Mouse (Mus musculus): ENCODE results near the gene Dis3. TPM values are rescaled to one million over a fixed set of nuclear protein-coding genes. Genes with fewer than 3 reads are reported as not detected.
"Not testable (repeated sequence)": the region's sequence is repeated elsewhere in the genome, so short reads cannot be mapped to it uniquely, and the experiment has no call there.

Dis3 gene
- polyA plus RNA-seq, 1 experiment from 2014 or later = 20.3 TPM

GRCm38 (mm10) chr14:99046782-99047181 is 52.8 kb downstream of the Dis3 start:
- Histone ChIP-seq H3K27me3 (no peaks in the 10 kb centered on the region), H3K27ac (replicated peaks) (peak overlapping the region; percentile 6; the same call in 1 of the 2 replicates)
- peak; percentile 16 for ATAC-seq (ENCODE audit: low read depth)

GRCm38 (mm10) chr14:99046031-99046781 is 53.4 kb downstream of the Dis3 start, which contains the start of the genes Mzt1 and Bora:
TSS of gene Mzt1 (minus strand) at chr14:99046134.
TSS of gene Bora (plus strand) at chr14:99046222.
- no peaks in the 10 kb centered on the region for H3K27me3 ChIP-seq
- under 1% methylated on average over 72 of the region's 81 CpGs for WGBS

More at GRCm38 (mm10) chr14:99046782-99047181, 52.8 kb downstream of the Dis3 start:
- H3K9ac ChIP-seq = peak overlapping the region; percentile 94
- peak overlapping the region; percentile 97 for H3K4me3 ChIP-seq
- no peaks in the 10 kb centered on the region for H3K36me3 ChIP-seq
- H3K9me3 ChIP-seq = no peaks in the 10 kb centered on the region
- under 1% methylated on average over 15 of the region's 15 CpGs for WGBS
- peaks cover 29% of the 10 kb centered on the region for H3K4me1 ChIP-seq (replicated peaks)
- H3K4me2 ChIP-seq = peak overlapping the region; percentile 79

GRCm38 (mm10) chr14:99045378-99046030 is 54.1 kb downstream of the Dis3 start:
- Histone ChIP-seq H3K27me3 (no peaks in the 10 kb centered on the region), H3K4me3 (peak overlapping the region; percentile 97), H3K27ac (replicated peaks) (peak overlapping the region; percentile 89), H3K4me1 (replicated peaks) (peaks cover 36% of the 10 kb centered on the region), H3K9ac (peak overlapping the region; percentile 94), H3K4me2 (peak overlapping the region; percentile 79), H3K36me3 (no peaks in the 10 kb centered on the region), H3K9me3 (no peaks in the 10 kb centered on the region)
- under 1% methylated on average over 52 of the region's 70 CpGs for WGBS
- peak; percentile 52 for ATAC-seq (ENCODE audit: low read depth)

More at GRCm38 (mm10) chr14:99046031-99046781, 53.4 kb downstream of the Dis3 start, which contains the start of the genes Mzt1 and Bora:
- Histone ChIP-seq H3K27ac (replicated peaks) (peak within 1 kb of the TSS; percentile 89), H3K4me1 (replicated peaks) (peaks cover 34% of the 10 kb centered on the region), H3K9ac (peak within 1 kb of the TSS; percentile 94), H3K9me3 (no peaks in the 10 kb centered on the region), H3K36me3 (no peaks in the 10 kb centered on the region), H3K4me2 (peak within 1 kb of the TSS; percentile 79), H3K4me3 (peak within 1 kb of the TSS; percentile 97)
- peak; percentile 97 for ATAC-seq (ENCODE audit: low read depth)

GRCm38 (mm10) chr14:99044718-99045117 is 54.9 kb downstream of the Dis3 start:
- Histone ChIP-seq H3K4me1 (replicated peaks) (peaks cover 36% of the 10 kb centered on the region), H3K9me3 (no peaks in the 10 kb centered on the region), H3K4me2 (peak overlapping the region; percentile 79), H3K27ac (replicated peaks) (no peak overlapping the region), H3K9ac (peak overlapping the region; percentile 94), H3K36me3 (no peaks in the 10 kb centered on the region), H3K4me3 (peak overlapping the region; percentile 97), H3K27me3 (no peaks in the 10 kb centered on the region)
- 7% methylated on average over 5 of the region's 5 CpGs for WGBS
- ATAC-seq (ENCODE audit: low read depth) = no peak

- no peaks in the 10 kb centered on the region for H3K27me3 ChIP-seq
- ATAC-seq (ENCODE audit: low read depth) = no peak
- H3K4me2 ChIP-seq = peak overlapping the region; percentile 79
- WGBS = 19% methylated on average over 10 of the region's 10 CpGs
- no peak overlapping the region for H3K27ac ChIP-seq (replicated peaks)
- peak overlapping the region; percentile 58 for H3K9ac ChIP-seq
- peaks cover 4% of the 10 kb centered on the region for H3K36me3 ChIP-seq
- peak overlapping the region; percentile 97 for H3K4me3 ChIP-seq
- no peaks in the 10 kb centered on the region for H3K9me3 ChIP-seq
- H3K4me1 ChIP-seq (replicated peaks) = peaks cover 36% of the 10 kb centered on the region
Measured at GRCm38 (mm10) chr14:99044096-99044495, 55.5 kb downstream of the Dis3 start.

- no peaks in the 10 kb centered on the region for H3K27me3 ChIP-seq
- no peak for ATAC-seq (ENCODE audit: low read depth)
- no peaks in the 10 kb centered on the region for H3K9me3 ChIP-seq
- peak overlapping the region; percentile 58; the same call in 1 of the 2 replicates for H3K9ac ChIP-seq
- H3K4me3 ChIP-seq = peak overlapping the region; percentile 97; the same call in 1 of the 2 replicates
- peak overlapping the region; percentile 79 for H3K4me2 ChIP-seq
- 35% methylated on average over 1 of the region's 1 CpGs for WGBS
- peaks cover 36% of the 10 kb centered on the region for H3K4me1 ChIP-seq (replicated peaks)
- peaks cover 8% of the 10 kb centered on the region for H3K36me3 ChIP-seq
- no peak overlapping the region for H3K27ac ChIP-seq (replicated peaks)
Measured at GRCm38 (mm10) chr14:99043499-99043898, 56.1 kb downstream of the Dis3 start.

- no peaks in the 10 kb centered on the region for H3K9me3 ChIP-seq
- no peak overlapping the region for H3K4me2 ChIP-seq
- H3K9ac ChIP-seq = 0 out of 2 replicates have a peak overlapping the region, but pooled peaks have one; percentile 17
- H3K36me3 ChIP-seq = peaks cover 21% of the 10 kb centered on the region
- H3K4me3 ChIP-seq = no peak overlapping the region
- H3K27ac ChIP-seq (replicated peaks) = no peak overlapping the region
- peaks cover 30% of the 10 kb centered on the region for H3K4me1 ChIP-seq (replicated peaks)
- ATAC-seq (ENCODE audit: low read depth) = no peak
- WGBS = 78% methylated on average over 4 of the region's 4 CpGs
- no peaks in the 10 kb centered on the region for H3K27me3 ChIP-seq
Measured at GRCm38 (mm10) chr14:99041416-99041815, 58.2 kb downstream of the Dis3 start.

- not testable (repeated sequence) for H3K4me2 ChIP-seq; H3K9ac ChIP-seq; H3K9me3 ChIP-seq; ATAC-seq (ENCODE audit: low read depth); H3K4me3 ChIP-seq; H3K27ac ChIP-seq (replicated peaks); H3K27me3 ChIP-seq
- Histone ChIP-seq H3K4me1 (replicated peaks) (peaks cover 20% of the 10 kb centered on the region), H3K36me3 (peaks cover 28% of the 10 kb centered on the region)
- WGBS = 58% methylated on average over 5 of the region's 5 CpGs
Measured at GRCm38 (mm10) chr14:99039308-99039707, 60.3 kb downstream of the Dis3 start.

- Histone ChIP-seq H3K4me3 (no peak overlapping the region), H3K9me3 (no peaks in the 10 kb centered on the region), H3K9ac (no peak overlapping the region), H3K27ac (replicated peaks) (no peak overlapping the region), H3K36me3 (peaks cover 38% of the 10 kb centered on the region), H3K27me3 (no peaks in the 10 kb centered on the region), H3K4me2 (no peak overlapping the region), H3K4me1 (replicated peaks) (peaks cover 10% of the 10 kb centered on the region)
- no peak for ATAC-seq (ENCODE audit: low read depth)
- WGBS = 86% methylated on average over 2 of the region's 2 CpGs
Measured at GRCm38 (mm10) chr14:99037703-99038102, 61.9 kb downstream of the Dis3 start.

- WGBS = 79% methylated on average over 4 of the region's 4 CpGs
- ATAC-seq (ENCODE audit: low read depth) = no peak
Measured at GRCm38 (mm10) chr14:99036039-99036438, 63.5 kb downstream of the Dis3 start.

GRCm38 (mm10) chr14:99034851-99035250 is 64.7 kb downstream of the Dis3 start:
- H3K4me1 ChIP-seq (replicated peaks) = peaks cover 11% of the 10 kb centered on the region
- not testable (repeated sequence) for H3K4me3 ChIP-seq; H3K9ac ChIP-seq; H3K4me2 ChIP-seq; ATAC-seq (ENCODE audit: low read depth); H3K27ac ChIP-seq (replicated peaks); H3K9me3 ChIP-seq; H3K27me3 ChIP-seq
- 96% methylated on average over 8 of the region's 8 CpGs for WGBS
- H3K36me3 ChIP-seq = peaks cover 41% of the 10 kb centered on the region

More at GRCm38 (mm10) chr14:99036039-99036438, 63.5 kb downstream of the Dis3 start:
- no peak overlapping the region for H3K4me3 ChIP-seq
- H3K9me3 ChIP-seq = no peaks in the 10 kb centered on the region
- peaks cover 41% of the 10 kb centered on the region for H3K36me3 ChIP-seq
- peaks cover under 1% of the 10 kb centered on the region; the same call in 1 of the 2 replicates for H3K4me1 ChIP-seq (replicated peaks)
- no peak overlapping the region for H3K4me2 ChIP-seq
- H3K27me3 ChIP-seq = no peaks in the 10 kb centered on the region
- no peak overlapping the region for H3K9ac ChIP-seq
- no peak overlapping the region for H3K27ac ChIP-seq (replicated peaks)

GRCm38 (mm10) chr14:99032596-99032995 is 67.0 kb downstream of the Dis3 start:
- Histone ChIP-seq H3K36me3 (peaks cover 24% of the 10 kb centered on the region), H3K27me3 (no peaks in the 10 kb centered on the region), H3K4me2 (no peak overlapping the region), H3K9me3 (no peaks in the 10 kb centered on the region), H3K27ac (replicated peaks) (no peak overlapping the region), H3K4me1 (replicated peaks) (peaks cover 11% of the 10 kb centered on the region), H3K9ac (no peak overlapping the region), H3K4me3 (no peak overlapping the region)
- 80% methylated on average over 5 of the region's 5 CpGs for WGBS
- no peak for ATAC-seq (ENCODE audit: low read depth)

Data from neural tube, embryonic 13.5 days (tissue).